Mouse (Mus musculus) bone marrow macrophage, adult 2 months (primary cell): ENCODE data around the gene Fam98a.

Source experiments
- CTCF ChIP-seq: IDR thresholded peaks from 2 replicates; pipeline ENCODE4 v1.5.1; 2012; ENCODE audit warnings: low read depth, mild to moderate bottlenecking, low read length, moderate library complexity
- POLR2A ChIP-seq: IDR thresholded peaks from 2 replicates; pipeline ENCODE4 v1.6.1; 2012; ENCODE audit warnings: mild to moderate bottlenecking, low read depth, low read length, borderline replicate concordance

DNA sequence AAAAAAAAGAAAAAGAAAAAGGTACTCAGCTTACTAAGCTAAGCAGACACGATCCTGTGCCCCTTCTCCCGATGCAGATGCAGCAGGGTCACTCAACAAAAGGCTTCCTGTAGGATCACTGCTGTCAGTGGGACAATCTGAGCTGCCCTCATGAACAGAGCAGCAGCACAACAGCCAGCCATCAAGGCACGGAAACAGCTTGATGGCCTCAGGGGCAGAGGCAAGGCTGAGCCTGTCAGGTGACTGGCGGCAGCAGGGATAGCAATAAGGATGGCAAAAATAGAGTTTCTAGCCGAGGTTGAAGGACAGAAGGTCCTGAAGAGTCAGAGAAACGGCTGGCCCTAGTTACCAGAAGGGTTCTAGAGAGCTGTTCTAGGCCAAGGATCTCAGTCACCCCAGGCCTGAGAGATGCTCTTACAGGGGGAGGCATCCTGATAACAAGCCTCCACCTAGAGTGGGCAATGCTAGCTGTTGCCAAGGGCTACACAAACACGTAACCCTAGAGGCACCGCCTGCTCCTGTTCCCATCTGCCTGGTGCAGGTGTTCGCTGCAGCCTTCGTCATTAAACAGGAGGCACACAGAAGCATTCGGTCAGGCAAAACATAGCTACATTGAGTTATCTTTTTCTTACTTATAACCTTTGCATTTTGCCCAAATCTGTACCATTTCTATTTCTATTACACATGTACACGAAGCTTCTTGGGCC, 17.3 kb downstream of the Fam98a start:
- TF ChIP-seq POLR2A (no peak), CTCF (no peak)
